Mouse (Mus musculus) urinary bladder, postnatal 25 days (tissue): ENCODE results near the gene Bdnf.

Experiments
- DNase-seq: peaks from one replicate; pipeline ENCODE4 v3.0.0; 2022; ENCODE audit warnings: low spot score

Bdnf gene

GRCm38 (mm10) chr2:109706524-109706923 lies 32.0 kb downstream of the Bdnf start:
- DNase-seq: no peak

- no peak for DNase-seq
Observed at GRCm38 (mm10) chr2:109709346-109709745, 34.8 kb downstream of the Bdnf start.

DNA sequence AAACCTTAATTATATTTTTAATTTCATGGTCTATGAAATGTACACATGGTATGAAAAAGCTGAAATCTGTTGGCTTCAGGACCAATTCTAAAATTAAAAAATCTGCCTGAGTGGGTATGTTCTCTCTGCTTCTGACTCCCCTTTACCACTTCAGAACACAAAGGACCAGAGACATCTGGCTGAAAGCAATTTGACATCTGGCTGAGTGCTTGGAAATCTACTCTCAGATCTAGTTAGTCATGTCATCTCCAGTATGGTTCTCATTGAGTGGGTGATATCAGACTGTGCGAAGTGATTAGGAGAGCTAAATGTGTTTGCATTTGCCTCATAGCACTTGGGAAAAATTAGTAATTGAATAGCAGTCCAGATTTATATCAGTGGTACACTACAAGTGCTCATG lies 36.5 kb downstream of the Bdnf start:
- DNase-seq: no peak

DNA sequence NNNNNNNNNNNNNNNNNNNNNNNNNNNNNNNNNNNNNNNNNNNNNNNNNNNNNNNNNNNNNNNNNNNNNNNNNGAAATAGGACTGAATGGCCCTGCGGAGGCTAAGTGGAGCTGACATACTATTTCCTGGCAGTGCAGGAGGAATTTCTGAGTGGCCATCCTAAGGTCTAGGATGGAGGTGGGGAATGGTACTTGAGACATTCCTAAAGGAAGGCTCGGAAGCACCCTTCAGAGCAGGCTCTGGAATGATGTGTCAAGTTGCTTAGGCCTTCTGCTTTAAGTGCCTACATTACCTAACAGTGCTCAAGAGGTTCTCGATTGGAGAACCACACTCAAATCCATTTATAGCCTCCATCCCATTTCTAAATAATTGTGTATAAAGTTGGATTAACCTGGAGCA lies 50.8 kb downstream of the Bdnf start:
- DNase-seq: no peak

DNA sequence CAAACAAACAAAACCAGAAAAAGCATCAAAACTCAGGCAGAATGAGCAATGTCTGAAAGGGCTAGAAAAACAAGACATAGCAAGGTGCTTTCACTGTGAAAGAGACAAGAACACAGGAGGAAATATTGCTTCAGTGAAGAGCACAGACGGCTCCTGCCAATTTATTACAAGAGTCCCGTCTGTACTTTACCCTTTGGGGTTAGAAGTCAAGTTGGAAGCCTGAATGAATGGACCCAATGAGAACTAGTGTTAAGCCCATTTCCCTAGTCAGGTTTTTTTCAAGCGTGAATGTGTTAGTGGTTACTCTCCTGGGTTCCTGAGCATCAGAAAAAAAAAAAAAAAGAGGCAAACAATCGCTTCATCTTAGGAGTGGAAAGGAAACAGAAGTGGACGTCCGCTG lies 51.3 kb downstream of the Bdnf start:
- DNase-seq: no peak

DNA sequence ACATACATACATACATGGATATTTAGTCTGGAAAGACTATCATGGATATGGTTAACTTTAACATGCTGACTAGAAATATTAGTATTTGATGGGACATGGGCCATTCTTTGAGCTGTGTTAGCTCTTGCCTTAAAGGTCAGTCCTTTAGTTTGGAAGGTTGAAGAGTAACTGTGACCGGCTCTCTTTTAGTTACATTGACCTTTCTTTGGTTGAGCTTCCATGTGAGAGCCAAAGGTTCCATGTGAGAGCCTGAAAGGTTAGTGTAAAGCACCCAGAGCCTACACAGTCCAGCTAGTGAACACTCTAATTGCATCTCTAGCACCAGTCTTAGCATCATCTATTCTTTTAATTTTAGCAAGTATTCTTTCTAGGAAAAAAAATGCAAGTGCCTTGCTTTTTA lies 54.7 kb downstream of the Bdnf start:
- no peak for DNase-seq

- no peak for DNase-seq
Observed at GRCm38 (mm10) chr2:109733201-109734039, 58.9 kb downstream of the Bdnf start.

DNA sequence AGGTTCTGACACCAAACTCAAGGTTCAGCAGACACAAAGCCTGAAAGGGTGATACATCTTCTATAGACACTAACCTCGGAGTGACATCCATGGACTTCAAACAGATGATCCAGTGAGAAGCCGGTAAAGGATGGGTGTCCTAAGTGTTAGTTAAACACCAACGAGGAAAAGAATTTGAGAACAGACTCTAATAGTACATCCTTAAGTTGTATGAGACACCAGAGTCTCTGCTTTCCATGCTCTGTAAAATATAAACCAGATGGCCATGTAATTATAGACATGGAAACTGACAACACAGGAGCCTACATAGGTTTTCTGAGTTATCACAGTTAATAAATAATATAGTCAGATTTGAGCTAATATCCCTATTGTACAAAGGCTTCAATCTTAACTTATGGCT lies 59.7 kb downstream of the Bdnf start:
- DNase-seq: no peak

DNA sequence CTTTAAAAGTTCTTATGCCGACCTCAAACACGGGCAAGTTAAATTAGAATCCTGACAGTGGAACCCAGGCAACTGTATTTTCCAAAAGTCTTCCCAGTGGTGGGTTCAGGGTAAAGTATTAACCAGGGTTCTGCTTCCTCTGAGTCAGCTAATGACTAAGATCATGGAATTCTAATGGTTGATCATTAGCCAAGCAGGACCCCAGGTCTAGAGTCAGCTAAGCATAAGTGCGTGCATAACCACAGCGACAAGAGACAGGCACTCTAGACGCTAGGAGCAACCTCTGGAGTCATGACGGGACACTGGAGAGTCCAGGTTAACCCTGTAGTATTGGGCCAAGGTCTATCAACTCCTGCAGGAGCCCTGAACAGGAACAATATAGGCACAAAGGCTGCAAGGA lies 60.2 kb downstream of the Bdnf start:
- no peak for DNase-seq

GRCm38 (mm10) chr2:109735347-109735746 lies 60.8 kb downstream of the Bdnf start:
- no peak for DNase-seq

DNA sequence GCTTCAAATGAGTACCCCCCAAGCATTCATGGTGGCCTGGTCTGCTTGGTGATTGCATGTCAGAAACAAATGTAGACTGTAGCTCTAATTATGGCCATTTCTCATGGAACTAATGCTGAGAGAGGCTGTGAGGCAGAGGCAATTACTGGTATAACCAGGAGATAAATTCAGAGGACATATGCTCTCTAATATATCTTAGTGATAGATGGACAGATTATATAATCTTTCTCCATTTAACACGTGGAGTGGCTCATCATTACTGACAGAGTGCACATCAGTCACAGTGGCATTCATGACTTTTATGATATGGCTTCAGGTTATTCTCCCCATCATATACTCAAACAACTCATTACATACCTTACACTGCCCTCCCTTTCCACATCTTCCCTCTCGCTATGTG lies 61.8 kb downstream of the Bdnf start:
- DNase-seq: no peak

DNA sequence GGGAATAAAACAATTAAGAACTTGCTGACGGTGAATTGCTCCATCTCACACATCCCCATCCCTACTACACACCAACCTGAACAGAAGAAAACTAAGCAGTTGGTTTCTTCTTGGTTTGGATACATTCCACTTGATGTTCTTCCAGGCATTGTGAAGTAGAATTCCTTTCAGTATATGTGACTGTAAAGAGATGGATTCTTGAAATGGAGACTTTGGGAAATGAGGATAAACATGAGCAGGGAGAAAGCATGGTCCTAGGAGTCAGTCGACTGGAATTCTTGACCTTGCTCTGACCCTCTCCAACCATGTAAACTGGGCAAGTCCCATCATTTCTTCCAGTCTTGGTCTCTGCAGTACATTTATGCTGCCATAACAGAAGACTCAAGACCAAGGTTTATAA lies 63.8 kb downstream of the Bdnf start:
- no peak for DNase-seq

DNA sequence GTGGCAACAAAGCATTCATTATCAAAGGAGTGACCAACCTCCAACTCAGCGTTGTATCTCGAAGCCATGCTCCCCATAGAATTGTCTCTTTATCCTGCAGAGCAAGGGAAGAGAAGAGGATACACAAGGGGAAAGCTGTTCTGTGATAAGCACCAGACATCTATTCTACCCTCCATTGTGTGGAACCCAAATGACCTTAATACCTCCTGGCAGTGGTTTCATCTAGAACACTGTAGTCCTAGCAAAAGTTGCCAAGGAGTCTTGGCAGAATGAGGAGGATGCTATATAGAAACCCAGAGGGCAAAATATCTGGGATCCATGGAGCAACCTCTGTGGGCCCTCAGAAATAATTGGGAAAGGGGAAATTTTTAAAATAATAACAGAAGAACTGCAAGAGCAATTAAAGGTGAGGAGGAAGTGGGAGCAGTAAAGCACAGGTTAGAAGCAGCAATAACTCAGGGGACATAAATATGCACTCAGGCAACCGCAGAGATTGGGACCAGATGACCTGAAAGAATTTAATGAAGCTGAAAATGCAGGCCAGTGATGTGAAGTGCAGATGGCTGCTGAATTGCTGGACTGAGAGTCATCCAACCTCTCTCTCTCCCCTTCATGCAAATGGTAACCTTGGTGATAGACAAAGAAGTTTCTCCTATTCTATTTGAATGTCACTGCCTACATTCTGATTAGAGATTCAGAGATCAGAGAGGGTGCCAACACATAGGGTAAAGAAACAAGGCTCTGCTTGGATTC lies 68.9 kb downstream of the Bdnf start:
- DNase-seq: no peak

GRCm38 (mm10) chr2:109746223-109746622 lies 71.7 kb downstream of the Bdnf start:
- no peak for DNase-seq

GRCm38 (mm10) chr2:109748412-109748811 lies 73.9 kb downstream of the Bdnf start:
- no peak for DNase-seq

GRCm38 (mm10) chr2:109748815-109749214 lies 74.3 kb downstream of the Bdnf start:
- no peak for DNase-seq

GRCm38 (mm10) chr2:109749964-109750363 lies 75.5 kb downstream of the Bdnf start:
- DNase-seq: no peak

- DNase-seq: no peak
Observed at GRCm38 (mm10) chr2:109750484-109750883, 76.0 kb downstream of the Bdnf start.

DNA sequence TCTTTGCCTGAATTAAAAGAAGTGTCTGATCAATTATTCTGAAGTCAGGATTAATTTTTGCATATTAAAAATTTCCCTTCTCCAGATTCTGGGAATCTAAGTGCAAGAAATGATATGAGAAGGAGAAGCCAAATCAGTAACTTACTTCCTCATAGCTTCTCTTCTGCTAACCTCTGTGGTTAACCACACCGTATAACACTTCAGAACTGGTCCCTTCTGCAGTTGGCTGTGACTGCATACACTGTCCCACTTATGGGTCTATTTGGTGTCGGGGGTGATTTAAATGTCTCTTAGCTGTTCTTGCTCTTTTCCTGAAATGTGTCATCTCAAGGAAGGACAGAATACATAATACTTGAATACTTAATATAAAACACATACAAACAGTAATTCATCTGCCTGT lies 81.8 kb downstream of the Bdnf start:
- no peak for DNase-seq

- no peak for DNase-seq
Observed at GRCm38 (mm10) chr2:109766772-109767171, 92.3 kb downstream of the Bdnf start.

- no peak for DNase-seq
Observed at GRCm38 (mm10) chr2:109768814-109769213, 94.3 kb downstream of the Bdnf start.

DNA sequence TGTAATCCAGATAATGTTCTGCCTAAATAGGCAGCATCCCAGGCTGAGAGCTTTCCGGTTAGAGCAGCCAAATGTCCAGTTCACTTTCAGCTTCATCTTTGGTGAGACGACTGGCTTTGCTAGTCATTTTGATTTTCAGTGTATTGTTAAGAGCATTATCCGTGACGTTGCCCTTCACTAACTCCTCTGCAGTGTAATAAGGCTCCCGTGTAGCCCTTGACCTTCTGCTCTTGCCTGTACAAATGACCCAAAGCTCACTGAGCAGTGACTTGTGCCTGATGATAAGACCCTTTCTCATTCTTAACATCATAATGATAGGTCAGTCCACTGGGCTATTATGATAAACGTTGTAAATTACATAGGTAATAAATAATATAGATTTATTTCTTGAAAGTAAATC lies 101.9 kb downstream of the Bdnf start:
- no peak for DNase-seq
